Mouse (Mus musculus): ENCODE results near the gene Pprc1.

Gene Pprc1

DNA sequence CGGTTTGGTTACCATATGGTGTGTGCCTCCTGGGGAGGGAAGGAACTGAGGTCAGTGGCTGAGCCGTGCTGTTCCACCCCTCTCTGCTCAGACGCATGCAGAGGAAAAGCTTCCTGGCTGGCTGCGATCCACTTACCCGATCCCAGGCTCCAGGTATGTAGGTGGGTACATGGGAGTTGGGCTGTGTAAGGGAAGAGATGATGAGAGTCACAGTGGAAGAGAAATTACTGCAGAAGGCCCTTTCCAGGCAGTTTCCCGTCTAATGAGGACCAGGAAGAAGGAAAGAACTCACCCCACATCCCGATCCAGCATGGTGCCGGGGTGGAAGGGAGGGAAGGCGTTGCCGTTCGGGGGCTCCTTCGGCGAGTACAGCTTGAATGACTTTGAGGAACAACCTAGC is 8.7 kb upstream of the Pprc1 start:
- DNase-seq: no peak

DNA sequence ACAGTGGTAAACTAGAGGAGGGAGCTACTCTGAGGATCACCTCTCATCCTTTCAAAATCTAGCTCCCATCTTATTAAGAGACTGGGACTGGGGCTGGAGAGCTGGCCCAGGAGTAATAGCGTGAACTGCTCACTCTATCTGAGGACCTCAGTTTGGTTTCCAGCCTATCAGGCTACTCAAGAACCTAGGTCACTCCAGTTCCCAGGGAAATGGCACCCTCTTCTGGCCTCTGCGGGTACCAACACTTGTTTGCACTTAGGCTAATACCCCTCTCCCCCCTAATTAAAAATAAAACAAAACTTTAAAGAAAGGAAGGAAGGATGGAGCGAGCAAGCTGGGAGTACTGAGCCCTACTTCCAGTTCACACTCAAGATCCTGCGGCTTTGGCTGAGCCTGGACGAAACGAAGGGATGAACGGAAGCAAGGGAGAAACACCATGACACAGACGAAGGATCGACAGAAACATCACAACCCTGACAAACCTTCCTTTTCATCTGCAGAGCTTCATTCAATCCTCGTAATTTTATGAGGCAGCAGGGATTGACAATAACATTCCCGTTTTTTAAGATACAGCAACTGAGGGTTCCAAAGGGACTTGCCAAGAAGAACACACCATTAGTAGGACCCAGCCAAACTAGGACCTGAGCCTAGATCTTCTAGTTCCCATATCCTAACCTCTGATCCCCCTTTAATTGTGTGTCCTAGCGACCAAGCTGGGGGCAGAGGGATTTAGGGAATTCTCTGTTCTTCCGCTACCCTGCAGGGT is 8.0 kb upstream of the Pprc1 start:
- DNase-seq: no peak

GRCm38 (mm10) chr19:46037243-46037924 is 7.3 kb upstream of the Pprc1 start:
- DNase-seq: no peak

- DNase-seq: no peak
These were observed 6.5 kb upstream of the Pprc1 start for GRCm38 (mm10) chr19:46037925-46038850.

DNA sequence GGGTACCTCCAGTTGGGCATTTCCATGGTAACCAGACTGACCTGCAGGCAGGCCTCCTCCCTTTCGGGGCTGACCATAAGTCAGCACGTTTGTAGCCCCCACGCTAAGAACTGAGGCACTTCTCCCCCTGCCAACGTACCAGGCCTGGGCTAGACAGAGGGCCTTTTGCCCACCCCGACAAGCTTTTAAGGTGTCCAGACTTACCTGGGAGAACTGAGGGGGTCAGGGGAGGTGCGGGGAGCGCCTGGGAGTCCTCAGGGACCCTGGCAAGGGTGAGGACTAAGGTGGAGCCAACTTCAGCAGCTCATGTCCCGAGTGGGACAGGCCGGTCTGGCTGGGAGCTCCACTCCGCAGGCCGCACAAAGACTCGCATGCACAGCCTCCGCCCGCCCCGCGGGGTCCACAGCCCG is 5.8 kb upstream of the Pprc1 start:
- DNase-seq: no peak

DNA sequence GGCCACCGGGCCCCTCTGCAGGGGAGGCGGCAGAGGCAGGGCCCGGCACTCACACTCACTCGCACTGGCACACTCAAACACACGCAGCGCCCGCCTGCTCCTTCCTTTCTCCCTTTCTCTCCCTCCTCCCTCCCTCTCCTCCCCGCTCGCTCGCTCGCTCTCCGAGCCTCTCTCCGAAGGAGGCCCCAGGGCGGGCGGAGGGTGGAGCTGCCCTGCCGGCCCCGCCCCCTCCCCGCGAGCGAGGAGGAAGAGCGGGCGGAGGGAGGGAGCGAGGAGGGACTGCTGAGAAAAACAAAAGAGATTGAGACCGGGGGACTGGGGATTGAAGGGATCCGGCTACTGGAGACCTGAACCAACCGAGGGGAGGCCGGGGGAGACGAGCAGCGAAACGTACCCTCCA is 5.2 kb upstream of the Pprc1 start:
- peak; percentile 77 for DNase-seq

DNA sequence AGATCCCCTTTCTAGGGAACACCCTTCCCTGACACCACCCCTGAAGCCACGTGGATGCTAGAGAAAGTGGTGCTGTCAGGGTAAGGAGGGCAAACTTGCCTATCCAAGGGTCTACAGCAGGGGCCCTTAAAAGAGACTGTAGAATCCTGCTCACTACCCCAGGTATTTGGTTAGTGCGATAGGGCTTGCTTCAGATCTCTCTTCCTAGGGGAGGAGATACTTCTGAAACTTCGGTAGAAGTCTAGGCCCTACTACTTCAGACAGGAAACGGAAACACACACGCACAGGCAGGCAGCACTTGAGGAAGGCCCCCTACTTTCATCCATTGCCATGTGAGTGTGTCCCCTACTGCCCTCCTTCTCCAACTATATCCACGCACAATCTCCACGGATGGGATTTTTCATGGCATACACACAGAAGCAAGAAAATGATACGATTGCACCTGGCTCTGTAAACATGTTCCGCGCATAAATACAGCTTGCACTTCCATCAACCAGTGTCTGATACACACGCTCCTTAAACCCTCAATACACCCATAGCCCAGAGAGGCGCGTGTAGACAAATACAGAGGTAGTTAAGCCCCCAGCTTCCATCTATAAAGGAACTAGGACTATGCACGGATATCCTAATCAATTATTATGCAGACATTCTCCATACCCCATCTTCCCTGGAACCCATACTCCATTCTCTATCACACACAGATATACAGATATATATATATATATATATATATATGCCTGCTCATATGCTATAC is 4.4 kb upstream of the Pprc1 start:
- DNase-seq: no peak

DNA sequence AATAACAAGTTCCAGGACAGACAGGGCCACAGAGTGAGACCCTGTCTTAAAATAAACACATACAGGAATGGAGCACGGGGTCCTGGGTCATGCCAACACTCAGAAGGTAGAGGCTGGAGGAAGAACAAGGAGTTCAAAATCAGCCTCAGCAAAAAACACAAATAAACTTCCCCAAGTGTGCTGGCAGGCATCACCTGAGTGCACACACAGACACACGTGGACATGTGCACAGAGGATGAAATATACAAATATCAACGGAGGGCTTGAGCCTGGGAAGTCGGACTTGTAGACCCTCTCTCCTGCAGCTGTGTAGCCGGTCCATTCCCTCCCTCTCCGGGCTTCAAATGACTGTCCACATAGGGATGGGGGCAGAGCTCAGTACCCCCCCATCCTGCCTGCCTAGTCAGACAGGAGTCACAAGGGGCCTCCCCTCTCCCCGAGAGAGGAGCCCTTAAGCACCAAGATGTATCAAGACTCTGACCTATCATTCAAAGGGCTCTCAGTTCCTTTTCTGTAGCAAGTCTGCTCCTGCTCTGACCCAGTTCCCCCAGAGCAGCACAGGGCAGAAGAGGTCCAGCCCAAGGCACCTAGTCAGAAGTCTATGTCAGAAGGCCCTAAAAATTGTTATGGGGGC is 3.3 kb upstream of the Pprc1 start:
- no peak for DNase-seq

- DNase-seq: peak; percentile 86
These were observed 2.7 kb upstream of the Pprc1 start for GRCm38 (mm10) chr19:46041933-46042475.

DNA sequence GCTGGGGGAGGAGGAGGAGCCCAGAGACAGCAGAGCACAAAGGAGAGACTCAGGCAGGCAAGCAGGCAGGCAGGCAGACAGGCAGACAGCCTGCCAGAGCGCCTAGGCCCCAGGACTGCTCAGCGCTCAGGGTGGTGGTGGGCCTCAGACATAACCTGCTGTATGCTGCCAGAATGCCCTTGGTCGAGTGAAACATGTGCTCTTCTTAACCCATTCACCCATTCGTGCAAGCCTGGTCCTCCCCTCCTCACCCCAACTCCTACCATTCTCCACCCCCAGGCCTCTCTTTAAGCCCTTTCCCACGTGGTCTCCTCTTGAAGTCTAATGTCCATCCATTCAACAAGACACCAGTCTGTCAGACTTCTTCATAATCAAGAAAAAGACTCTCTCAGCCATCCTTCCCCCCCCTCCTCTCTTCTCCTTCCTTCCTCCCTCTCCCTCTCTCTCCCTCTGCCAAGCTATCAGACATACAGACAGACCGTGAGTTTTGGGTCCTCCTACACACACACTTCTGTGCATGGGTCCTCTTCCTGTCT is 2.1 kb upstream of the Pprc1 start:
- DNase-seq: peak; percentile 46

- no peak for DNase-seq
These were observed 1.3 kb upstream of the Pprc1 start for GRCm38 (mm10) chr19:46043380-46043779.

GRCm38 (mm10) chr19:46044993-46045695 is 458 bp downstream of the Pprc1 start, which contains the start of gene Ldb1:
TSS of gene Ldb1 (minus strand) at chr19:46045214.
- DNase-seq: peak; percentile 80

DNA sequence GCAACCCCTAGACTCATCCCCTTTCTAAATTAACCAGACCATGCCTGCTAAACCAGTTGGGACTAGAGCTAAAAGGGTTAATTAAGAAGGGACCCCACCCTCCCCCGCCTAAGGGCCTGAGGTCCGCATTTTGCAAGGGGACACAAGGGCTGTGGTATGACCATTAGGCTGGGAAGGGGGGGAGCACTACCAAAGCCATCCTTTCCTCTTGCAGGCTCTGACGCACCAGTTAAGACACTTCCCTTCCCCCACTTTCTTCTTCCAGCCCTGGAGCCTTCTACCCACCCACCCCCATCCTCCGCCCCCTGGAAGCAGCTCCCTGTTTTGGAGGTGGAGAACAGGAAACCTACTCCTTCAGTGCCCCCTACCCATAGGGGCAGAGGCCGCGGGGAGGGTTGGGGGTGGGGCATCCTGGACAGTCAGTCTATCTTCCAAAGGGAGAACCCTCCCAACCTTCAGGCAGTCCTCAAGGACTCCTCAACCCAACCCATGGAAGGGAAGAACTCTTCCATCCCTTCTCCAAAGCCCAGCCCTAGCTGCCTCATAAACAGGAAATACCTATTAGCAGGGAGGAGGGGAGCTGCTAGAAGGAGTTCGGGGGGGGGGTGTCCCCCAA is 1.1 kb downstream of the Pprc1 start:
- DNase-seq: peak; percentile 42

DNA sequence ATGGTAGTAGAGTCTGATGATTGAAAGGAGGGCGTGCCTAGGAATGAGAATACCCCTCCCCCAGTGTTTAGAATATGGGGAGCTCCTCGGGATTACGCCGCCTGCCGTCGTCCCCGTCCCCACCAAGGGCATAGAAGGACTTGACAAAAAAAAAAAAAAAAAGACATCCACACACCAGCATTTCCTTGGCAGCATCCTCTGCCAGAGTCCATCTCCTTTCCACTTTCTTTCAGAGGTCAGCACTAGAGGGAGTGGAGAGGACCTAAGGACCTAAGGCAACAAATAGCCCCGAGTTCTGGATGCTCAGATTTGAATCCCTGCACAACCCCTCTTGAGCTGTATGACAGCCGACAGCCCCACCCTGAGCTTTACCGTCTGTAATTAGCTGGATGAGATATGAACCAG is 1.9 kb downstream of the Pprc1 start:
- no peak for DNase-seq

- no peak for DNase-seq
These were observed 2.7 kb downstream of the Pprc1 start for GRCm38 (mm10) chr19:46047426-46047825.

- no peak for DNase-seq
These were observed 4.4 kb downstream of the Pprc1 start for GRCm38 (mm10) chr19:46049129-46049528.

- DNase-seq: no peak
These were observed 5.8 kb downstream of the Pprc1 start for GRCm38 (mm10) chr19:46050462-46050861.

- DNase-seq: no peak
These were observed 11.2 kb downstream of the Pprc1 start for GRCm38 (mm10) chr19:46055752-46056387.

- DNase-seq: peak; percentile 90
These were observed 11.8 kb downstream of the Pprc1 start for GRCm38 (mm10) chr19:46056388-46056946.
